Mouse (Mus musculus) neural tube, embryonic 15.5 days (tissue): ENCODE data around the gene Bhlhb9. TPM values are rescaled to one million over a fixed set of nuclear protein-coding genes. Genes with fewer than 3 reads are reported as not detected.

Experiments
- ATAC-seq: fragments of 200-750 bp; cut with Nextera tagmentation; 2 replicates; pipeline ENCODE4 v1.8.0; 2017; ENCODE audit warnings: mild to moderate bottlenecking, moderate TSS enrichment, moderate library complexity; ENCODE audit not compliant: low FRiP score
- H3K27ac ChIP-seq: fragments of 300-500 bp; sonication (generic); replicated peaks from 2 replicates; pipeline ENCODE4 v1.5.1; 2015; ENCODE audit warnings: mild to moderate bottlenecking, inconsistent platforms
- H3K27me3 ChIP-seq: fragments of 300-500 bp; sonication (generic); replicated peaks from 2 replicates; pipeline ENCODE4 v1.6.1; 2015; ENCODE audit warnings: inconsistent platforms
- H3K36me3 ChIP-seq: fragments of 300-500 bp; sonication (generic); 2 replicates; pipeline ENCODE4 v1.6.1; 2015; ENCODE audit warnings: inconsistent platforms
- H3K4me1 ChIP-seq: fragments of 300-500 bp; sonication (generic); 2 replicates; pipeline ENCODE4 v1.6.1; 2015; ENCODE audit warnings: inconsistent platforms
- H3K4me2 ChIP-seq: fragments of 300-500 bp; sonication (generic); 2 replicates; pipeline ENCODE4 v1.6.1; 2015; ENCODE audit warnings: inconsistent platforms, mild to moderate bottlenecking, moderate library complexity
- H3K4me3 ChIP-seq: fragments of 300-500 bp; sonication (generic); replicated peaks from 2 replicates; pipeline ENCODE4 v1.5.1; 2015; ENCODE audit warnings: mild to moderate bottlenecking, inconsistent platforms
- H3K9ac ChIP-seq: fragments of 300-500 bp; sonication (generic); replicated peaks from 2 replicates; pipeline ENCODE4 v1.6.1; 2015; ENCODE audit warnings: mild to moderate bottlenecking, inconsistent platforms
- H3K9me3 ChIP-seq: fragments of 300-500 bp; sonication (generic); replicated peaks from 2 replicates; pipeline ENCODE4 v1.6.1; 2016; ENCODE audit warnings: inconsistent platforms
- WGBS: fragments of 180-500 bp; shearing (Covaris S2); methylation state at CpG from one replicate; pipeline ENCODE4 v1.1.7; 2015; ENCODE audit warnings: mixed read lengths; 5-methylcytosine and 5-hydroxymethylcytosine counted together
- microRNA counts: library from miRNA; unstranded; fragments of <30 nt; microRNA quantifications from one replicate; lab custom pipeline; 2016
- microRNA-seq: library from miRNA; unstranded; fragments of <30 nt; microRNA quantifications from one replicate; pipeline ENCODE4, GENCODE M21; 2017
- polyA plus RNA-seq: library from polyadenylated mRNA; unstranded; fragments of >200 nt; fragmentation: Nextera tagmentation; extraction: Ambion mirVana; gene quantifications from 2 replicates; pipeline ENCODE4 v1.2.1, GENCODE M21; 2015

Bhlhb9 gene
- polyA plus RNA-seq, 1 experiment from 2014 or later: 116 TPM

DNA sequence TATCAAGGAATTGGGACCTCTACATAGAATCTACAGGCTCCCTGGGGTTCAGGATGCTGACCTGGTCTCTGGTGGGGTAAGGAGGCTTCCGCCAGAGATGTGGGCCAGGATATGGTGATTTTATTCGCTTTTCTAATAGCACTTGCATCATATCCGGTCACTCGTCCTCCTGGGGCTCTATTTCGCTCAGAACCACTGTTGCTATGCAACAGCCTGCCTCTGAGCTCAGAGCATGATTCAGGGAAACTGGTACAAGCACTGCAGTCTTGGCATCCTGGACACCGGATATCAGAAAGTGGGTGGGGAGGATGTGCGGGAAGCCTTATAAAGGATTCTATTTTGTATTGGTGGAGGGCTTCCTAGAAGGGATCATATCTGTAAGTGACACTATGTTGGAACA is 124.8 kb downstream of the Bhlhb9 start:
- ATAC-seq: peak; percentile 47; the same call in 1 of the 2 replicates
- no peaks in the 10 kb centered on the region for H3K9me3 ChIP-seq
- H3K27ac ChIP-seq: no peak overlapping the region

DNA sequence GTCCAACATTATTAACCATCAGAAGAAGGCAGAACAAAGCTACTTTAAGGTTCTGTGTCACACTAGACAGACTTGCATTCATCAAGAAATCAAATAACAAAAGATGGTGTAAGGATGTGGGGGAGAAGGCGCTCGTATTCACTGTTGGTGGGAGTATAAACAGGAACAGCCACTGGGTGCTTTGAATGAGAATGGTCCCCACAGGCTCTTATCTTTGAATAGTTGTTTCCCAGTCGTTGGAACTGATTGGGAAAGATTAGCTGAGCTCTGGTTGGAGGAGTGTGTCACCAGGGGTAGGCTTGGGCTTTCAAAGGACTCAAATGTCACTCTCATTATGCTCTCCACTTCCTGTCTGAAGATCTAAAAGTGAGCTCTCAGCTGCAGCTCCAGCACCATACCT is 128.5 kb downstream of the Bhlhb9 start:
- Histone ChIP-seq H3K4me1 (no peaks in the 10 kb centered on the region), H3K9me3 (no peaks in the 10 kb centered on the region), H3K27ac (no peak overlapping the region), H3K9ac (no peak overlapping the region), H3K4me3 (no peak overlapping the region), H3K27me3 (no peaks in the 10 kb centered on the region), H3K4me2 (no peak overlapping the region), H3K36me3 (no peaks in the 10 kb centered on the region)
- 35% methylated on average over 3 of the region's 3 CpGs for WGBS
- no peak for ATAC-seq

More for the DNA sequence above, 124.8 kb downstream of the Bhlhb9 start:
- Histone ChIP-seq H3K27me3 (no peaks in the 10 kb centered on the region), H3K4me1 (no peaks in the 10 kb centered on the region), H3K9ac (no peak overlapping the region), H3K4me3 (no peak overlapping the region), H3K4me2 (no peak overlapping the region), H3K36me3 (no peaks in the 10 kb centered on the region)
- WGBS: 64% methylated on average over 7 of the region's 7 CpGs

DNA sequence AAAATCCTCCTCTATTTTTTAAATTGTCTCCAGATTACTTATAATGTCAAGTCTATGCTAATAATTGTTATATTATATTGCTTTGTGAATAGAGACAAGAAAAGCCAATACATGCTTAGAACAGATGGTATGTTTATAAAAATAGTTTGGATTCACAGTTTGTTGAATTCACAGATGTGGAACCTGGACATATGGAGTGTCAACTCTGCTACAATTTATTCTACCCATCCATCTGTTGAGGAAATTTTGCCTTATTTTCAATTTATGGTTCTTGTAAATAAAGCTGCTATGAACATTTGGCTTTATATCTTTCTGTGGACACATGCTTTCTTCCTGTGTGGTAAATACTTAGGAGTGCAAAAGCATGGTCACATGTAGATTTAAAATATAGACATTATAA is 131.2 kb downstream of the Bhlhb9 start:
- no peaks in the 10 kb centered on the region for H3K27me3 ChIP-seq
- H3K9ac ChIP-seq: no peak overlapping the region
- ATAC-seq: no peak
- H3K9me3 ChIP-seq: no peaks in the 10 kb centered on the region
- H3K4me2 ChIP-seq: no peak overlapping the region
- no peak overlapping the region for H3K27ac ChIP-seq
- H3K4me3 ChIP-seq: no peak overlapping the region
- H3K36me3 ChIP-seq: no peaks in the 10 kb centered on the region
- no peaks in the 10 kb centered on the region for H3K4me1 ChIP-seq

DNA sequence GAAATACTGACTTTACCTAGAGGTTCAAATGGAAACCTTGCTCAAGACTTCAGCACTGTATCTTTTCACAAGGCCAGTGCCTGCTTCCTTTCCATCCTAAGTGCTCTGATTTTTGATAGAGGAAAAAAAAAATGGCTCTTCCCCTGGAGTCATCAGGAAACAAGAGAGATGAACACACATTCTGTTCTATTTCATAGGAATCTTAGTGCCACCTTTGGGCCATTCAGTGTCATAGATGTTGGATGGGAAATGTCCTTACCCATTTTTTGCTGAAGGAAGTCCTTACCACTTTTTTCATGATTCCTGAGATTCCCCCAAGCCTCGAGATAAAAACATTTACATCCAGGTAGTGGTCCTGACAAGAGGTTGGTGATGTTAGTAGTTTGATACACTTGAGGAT is 139.1 kb downstream of the Bhlhb9 start:
- Histone ChIP-seq H3K36me3 (no peaks in the 10 kb centered on the region; the same call in 1 of the 2 replicates), H3K27ac (no peak overlapping the region), H3K27me3 (no peaks in the 10 kb centered on the region), H3K4me2 (no peak overlapping the region), H3K4me1 (no peaks in the 10 kb centered on the region), H3K4me3 (no peak overlapping the region), H3K9ac (no peak overlapping the region), H3K9me3 (no peaks in the 10 kb centered on the region)
- WGBS: 75% methylated on average over 1 of the region's 1 CpGs
- ATAC-seq: no peak

MicroRNAs encoded within 50 kb of the gene (microRNA counts, 519-probe panel; counts per million panel counts)
- not detected for microRNA mmu-miR-1970 (lab: Ali Mortazavi, UCI)

Small RNA genes lying within 50 kb of the gene (microRNA-seq; reads per million reads assigned to microRNA genes)
- not detected for gene Mir1970

Other genes with a start within 250 kb of the Bhlhb9 start
- 0.14 TPM in 1 of 2 replicates, not detected in the other for gene Nxf7, start 198.8 kb upstream of the Bhlhb9 start, polyA plus RNA-seq
- gene Prame, start 169.9 kb upstream of the Bhlhb9 start, polyA plus RNA-seq: not detected in 2 replicates
- not detected in 2 replicates for gene Tcp11x2, start 103.8 kb upstream of the Bhlhb9 start, polyA plus RNA-seq
- gene Tmsb15a, start 72.3 kb upstream of the Bhlhb9 start, polyA plus RNA-seq: not detected in 2 replicates
- gene Armcx5, start 54.9 kb upstream of the Bhlhb9 start, polyA plus RNA-seq: 11.4 and 11.8 TPM in 2 replicates
- 198 and 222 TPM in 2 replicates for gene Gprasp1, start 54.9 kb upstream of the Bhlhb9 start, polyA plus RNA-seq
- gene Gprasp2, start 41.4 kb downstream of the Bhlhb9 start, polyA plus RNA-seq: 195 and 230 TPM in 2 replicates
- gene Arxes2, start 196.2 kb downstream of the Bhlhb9 start, polyA plus RNA-seq: 244 and 276 TPM in 2 replicates
- gene Arxes1, start 235.8 kb downstream of the Bhlhb9 start, polyA plus RNA-seq: 137 and 163 TPM in 2 replicates